Mouse (Mus musculus): ENCODE measurements around the gene Eefsec.

GRCm38 (mm10) chr6:88342965-88343364, 103.4 kb downstream of the Eefsec start:
- no peak for TF ChIP-seq CTCF (IDR thresholded peaks at IDR 0.05; ENCODE audit: low read depth, low read length)
- TF ChIP-seq POLR2A (IDR thresholded peaks at IDR 0.05; ENCODE audit: borderline replicate concordance, low read depth, low read length): no peak

Measured in bone marrow macrophage, adult 2 months (primary cell).